Mouse (Mus musculus): ENCODE results near the gene Bloc1s1. TPM values are rescaled to one million over a fixed set of nuclear protein-coding genes. Genes with fewer than 3 reads are reported as not detected.

The Bloc1s1 gene
- polyA plus RNA-seq, 2 experiments = 95.9 to 99.2 TPM

GRCm38 (mm10) chr10:128902409-128902988 lies 21.3 kb downstream of the Bloc1s1 start:
- DNase-seq (ENCODE audit: low read depth in 3 of 3, low spot score in 3 of 3) = no peak
- Histone ChIP-seq H3K36me3 (replicated peaks; ENCODE audit: control insufficient read depth, insufficient read depth, low read depth) (no peaks in the 10 kb centered on the region), H3K27me3 (ENCODE audit: control insufficient read depth, insufficient read depth, low read length) (no peaks in the 10 kb centered on the region), H3K9me3 (ENCODE audit: control insufficient read depth, low read length) (no peaks in the 10 kb centered on the region), H3K27ac (no peak overlapping the region), H3K9ac (replicated peaks) (no peak overlapping the region), H3K4me3 (ENCODE audit: insufficient read depth in 1 of 2, low read depth in 2 of 2, low read length in 2 of 2) (no peak overlapping the region), H3K4me2 (ENCODE audit: low read depth) (no peak overlapping the region), H3K4me1 (replicated peaks; ENCODE audit: control insufficient read depth in 2 of 2, insufficient read depth in 2 of 2, low read length in 1 of 2) (0 out of 4 replicates have a peak, but pooled peaks cover 0 to 3% of the 10 kb centered on the region in 2 experiments)
- ATAC-seq (ENCODE audit: insufficient read depth) = no peak
- 17% methylated on average over 3 of the region's 3 CpGs for WGBS (ENCODE audit: insufficient replicate concordance)
- TF ChIP-seq EP300 (IDR thresholded peaks at IDR 0.05; ENCODE audit: low read depth) (no peak), CTCF (IDR thresholded peaks at IDR 0.05; ENCODE audit: low read depth) (no peak)

DNA sequence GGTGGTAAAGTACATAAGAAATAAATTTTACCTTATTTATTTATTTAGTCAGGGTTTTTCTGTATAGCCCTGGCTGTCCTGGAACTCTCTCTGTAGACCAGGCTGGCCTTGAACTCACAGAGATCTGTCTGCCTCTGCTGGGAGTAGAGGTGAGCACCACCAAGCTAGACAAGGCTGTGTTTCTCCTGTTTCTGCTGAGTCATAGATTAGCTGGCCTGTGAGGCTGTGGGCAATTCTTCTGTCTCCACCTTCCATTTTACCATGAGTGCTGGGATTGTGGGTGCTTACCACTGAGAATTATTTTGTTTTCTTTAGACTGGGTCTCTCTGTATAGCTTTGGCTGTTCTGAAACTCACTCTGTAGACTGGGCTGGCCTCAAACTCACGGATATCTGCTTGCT lies 22.4 kb downstream of the Bloc1s1 start:
- 34% methylated on average over 1 of the region's 1 CpGs for WGBS (ENCODE audit: insufficient replicate concordance)
- Histone ChIP-seq H3K4me3 (ENCODE audit: insufficient read depth in 1 of 2, low read depth in 2 of 2, low read length in 2 of 2) (no peak overlapping the region), H3K9me3 (ENCODE audit: control insufficient read depth, low read length) (no peaks in the 10 kb centered on the region), H3K27me3 (ENCODE audit: control insufficient read depth, insufficient read depth, low read length) (peaks cover 7% of the 10 kb centered on the region), H3K27ac (no peak overlapping the region), H3K4me2 (ENCODE audit: low read depth) (no peak overlapping the region), H3K9ac (replicated peaks) (no peak overlapping the region), H3K4me1 (replicated peaks; ENCODE audit: control insufficient read depth in 2 of 2, insufficient read depth in 2 of 2, low read length in 1 of 2) (0 out of 4 replicates have a peak, but pooled peaks cover 0 to 3% of the 10 kb centered on the region in 2 experiments), H3K36me3 (replicated peaks; ENCODE audit: control insufficient read depth, insufficient read depth, low read depth) (no peaks in the 10 kb centered on the region)
- DNase-seq (ENCODE audit: low read depth in 3 of 3, low spot score in 3 of 3) (no peak), ATAC-seq (ENCODE audit: insufficient read depth) (peak; percentile 16; the same call in 1 of the 2 replicates)
- TF ChIP-seq CTCF (IDR thresholded peaks at IDR 0.05; ENCODE audit: low read depth) (no peak), EP300 (IDR thresholded peaks at IDR 0.05; ENCODE audit: low read depth) (no peak)

- H3K4me3 ChIP-seq (ENCODE audit: insufficient read depth in 1 of 2, low read depth in 2 of 2, low read length in 2 of 2) = no peak within 1 kb of the TSS
- H3K4me2 ChIP-seq (ENCODE audit: low read depth) = no peak within 1 kb of the TSS
- 0 out of 4 replicates have a peak, but pooled peaks cover 0 to 3% of the 10 kb centered on the region in 2 experiments for H3K4me1 ChIP-seq (replicated peaks; ENCODE audit: control insufficient read depth in 2 of 2, insufficient read depth in 2 of 2, low read length in 1 of 2)
- H3K27ac ChIP-seq = no peak within 1 kb of the TSS
- H3K27me3 ChIP-seq (ENCODE audit: control insufficient read depth, insufficient read depth, low read length) = peaks cover 14% of the 10 kb centered on the region
- ATAC-seq (ENCODE audit: insufficient read depth) (no peak), DNase-seq (ENCODE audit: low read depth in 3 of 3, low spot score in 3 of 3) (no peak)
- H3K9ac ChIP-seq (replicated peaks) = no peak within 1 kb of the TSS
- no peaks in the 10 kb centered on the region for H3K36me3 ChIP-seq (replicated peaks; ENCODE audit: control insufficient read depth, insufficient read depth, low read depth)
- 58% methylated on average over 3 of the region's 3 CpGs for WGBS (ENCODE audit: insufficient replicate concordance)
- no peak for TF ChIP-seq EP300 (IDR thresholded peaks at IDR 0.05; ENCODE audit: low read depth)
- no peak for TF ChIP-seq CTCF (IDR thresholded peaks at IDR 0.05; ENCODE audit: low read depth)
- H3K9me3 ChIP-seq (ENCODE audit: control insufficient read depth, low read length) = no peaks in the 10 kb centered on the region
These were observed 23.1 kb downstream of the Bloc1s1 start, which contains the start of gene Cd63 for GRCm38 (mm10) chr10:128900698-128901097. TSS of gene Cd63 (plus strand) at chr10:128900989.

DNA sequence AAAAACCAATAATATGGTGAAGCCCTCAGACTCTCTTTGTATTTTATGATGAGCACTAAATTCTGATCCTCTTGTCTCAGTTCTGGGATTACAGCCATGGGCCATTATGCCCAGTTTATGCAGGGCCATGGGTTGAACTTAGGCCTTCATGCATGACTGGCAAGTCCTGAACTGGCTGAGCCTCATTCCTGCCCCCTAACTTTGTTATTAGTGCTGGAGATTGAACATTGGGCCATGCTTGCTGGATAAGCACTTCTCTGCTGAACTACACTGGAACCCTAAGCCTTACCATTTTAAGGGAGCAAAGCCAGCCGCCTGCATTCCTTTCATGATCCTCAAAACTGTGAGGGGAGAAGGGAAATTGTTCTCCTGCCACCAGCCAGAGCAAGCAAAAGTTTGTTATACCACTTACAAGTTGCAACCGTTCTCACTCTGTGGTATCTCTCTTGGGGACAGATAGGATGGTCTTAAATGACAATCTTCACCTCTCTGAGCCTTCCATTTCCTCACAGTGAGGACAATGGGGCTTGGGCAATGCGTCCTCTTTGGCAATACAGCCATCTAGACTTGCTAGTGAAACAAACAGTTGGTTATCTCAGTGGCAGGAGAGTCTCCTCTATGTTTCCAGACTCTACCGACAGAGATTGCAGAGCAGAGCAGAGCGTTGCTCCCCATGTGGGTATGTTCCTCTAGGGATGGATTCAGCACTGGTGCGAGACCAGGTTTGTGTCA lies 23.9 kb downstream of the Bloc1s1 start:
- no peak for TF ChIP-seq EP300 (IDR thresholded peaks at IDR 0.05; ENCODE audit: low read depth)
- no peak for TF ChIP-seq CTCF (IDR thresholded peaks at IDR 0.05; ENCODE audit: low read depth)
- Histone ChIP-seq H3K9ac (replicated peaks) (no peak overlapping the region), H3K4me2 (ENCODE audit: low read depth) (no peak overlapping the region), H3K36me3 (replicated peaks; ENCODE audit: control insufficient read depth, insufficient read depth, low read depth) (no peaks in the 10 kb centered on the region), H3K9me3 (ENCODE audit: control insufficient read depth, low read length) (no peaks in the 10 kb centered on the region), H3K27ac (no peak overlapping the region), H3K27me3 (ENCODE audit: control insufficient read depth, insufficient read depth, low read length) (peaks cover 16% of the 10 kb centered on the region), H3K4me3 (ENCODE audit: insufficient read depth in 1 of 2, low read depth in 2 of 2, low read length in 2 of 2) (no peak overlapping the region), H3K4me1 (replicated peaks; ENCODE audit: control insufficient read depth in 2 of 2, insufficient read depth in 2 of 2, low read length in 1 of 2) (0 out of 4 replicates have a peak, but pooled peaks cover 0 to 5% of the 10 kb centered on the region in 2 experiments)
- DNase-seq (ENCODE audit: low read depth in 3 of 3, low spot score in 3 of 3) (no peak), ATAC-seq (ENCODE audit: insufficient read depth) (no peak)
- WGBS (ENCODE audit: insufficient replicate concordance) = 51% methylated on average over 6 of the region's 6 CpGs

- Histone ChIP-seq H3K4me3 (ENCODE audit: insufficient read depth in 1 of 2, low read depth in 2 of 2, low read length in 2 of 2) (no peak overlapping the region), H3K9ac (replicated peaks) (no peak overlapping the region), H3K9me3 (ENCODE audit: control insufficient read depth, low read length) (no peaks in the 10 kb centered on the region), H3K27ac (no peak overlapping the region), H3K4me2 (ENCODE audit: low read depth) (no peak overlapping the region), H3K4me1 (replicated peaks; ENCODE audit: control insufficient read depth in 2 of 2, insufficient read depth in 2 of 2, low read length in 1 of 2) (0 out of 4 replicates have a peak, but pooled peaks cover 0 to 5% of the 10 kb centered on the region in 2 experiments), H3K27me3 (ENCODE audit: control insufficient read depth, insufficient read depth, low read length) (peaks cover 35% of the 10 kb centered on the region), H3K36me3 (replicated peaks; ENCODE audit: control insufficient read depth, insufficient read depth, low read depth) (no peaks in the 10 kb centered on the region)
- 5% methylated on average over 1 of the region's 1 CpGs for WGBS (ENCODE audit: insufficient replicate concordance)
- TF ChIP-seq CTCF (IDR thresholded peaks at IDR 0.05; ENCODE audit: low read depth) = no peak
- no peak for TF ChIP-seq EP300 (IDR thresholded peaks at IDR 0.05; ENCODE audit: low read depth)
- ATAC-seq (ENCODE audit: insufficient read depth) (no peak), DNase-seq (ENCODE audit: low read depth in 3 of 3, low spot score in 3 of 3) (no peak)
These were observed 26.3 kb downstream of the Bloc1s1 start for GRCm38 (mm10) chr10:128897501-128897900.

Measured in liver, embryonic 14.5 days (tissue).